Mouse (Mus musculus) bone marrow, adult 2 months (tissue): ENCODE measurements around the gene Epha3. TPM values are rescaled to one million over a fixed set of nuclear protein-coding genes. Genes with fewer than 3 reads are reported as not detected.

Experiments used
- H3K27ac ChIP-seq: fragments of 200-500 bp; 2 replicates; pipeline ENCODE4 v1.5.1; 2012; ENCODE audit warnings: low read depth, mild to moderate bottlenecking, control low read depth, inconsistent platforms, low read length; ENCODE audit not compliant: control insufficient read depth, poor library complexity, insufficient read depth
- H3K4me1 ChIP-seq: fragments of 200-500 bp; 2 replicates; pipeline ENCODE4 v1.6.1; 2011; ENCODE audit warnings: low read length; ENCODE audit not compliant: control insufficient read depth, insufficient read depth
- H3K4me3 ChIP-seq: fragments of 200-500 bp; replicated peaks from 2 replicates; pipeline ENCODE3; 2011; ENCODE audit warnings: mild to moderate bottlenecking, low read depth, low read length, control low read depth; ENCODE audit not compliant: control insufficient read depth
- CTCF ChIP-seq: fragments of 200-500 bp; IDR thresholded peaks from 2 replicates; pipeline ENCODE4 v1.5.1; 2011; ENCODE audit warnings: low read length, control low read depth; ENCODE audit not compliant: control insufficient read depth, insufficient read depth
- POLR2A ChIP-seq: fragments of 200-500 bp; IDR thresholded peaks from 2 replicates; pipeline ENCODE4 v1.6.1; 2011; ENCODE audit warnings: low read depth, mild to moderate bottlenecking, control low read depth, low read length, borderline replicate concordance; ENCODE audit not compliant: control insufficient read depth
- WGBS: fragments of 180-500 bp; shearing (Covaris S2); methylation state at CpG from one replicate; pipeline ENCODE4 v1.1.7; 2018; 5-methylcytosine and 5-hydroxymethylcytosine counted together
- polyA plus RNA-seq: library from polyadenylated mRNA; stranded (reverse); fragments of >200 nt; gene quantifications from 2 replicates; pipeline ENCODE4 v1.2.4, GENCODE M21; 2011; ENCODE audit warnings: low replicate concordance; ENCODE audit not compliant: missing spikeins, insufficient read depth, insufficient read length

The Epha3 gene
- polyA plus RNA-seq, result 0.45 and 1.3 TPM in 2 replicates

GRCm38 (mm10) chr16:63863913-63864330 is at the start of gene Epha3:
Epha3 (minus strand) TSS chr16:63864175.
- Histone ChIP-seq H3K4me1 (no peaks in the 10 kb centered on the region; the same call in 1 of the 2 replicates), H3K27ac (no peak within 1 kb of the TSS; the same call in 1 of the 2 replicates), H3K4me3 (no peak within 1 kb of the TSS)
- 2% methylated on average over 28 of the region's 28 CpGs for WGBS
- TF ChIP-seq CTCF, result no peak
- TF ChIP-seq POLR2A, result no peak

- no peak overlapping the region for H3K4me3 ChIP-seq
- 84% methylated on average over 13 of the region's 13 CpGs for WGBS
- H3K27ac ChIP-seq, result no peak overlapping the region
- H3K4me1 ChIP-seq, result no peaks in the 10 kb centered on the region
- TF ChIP-seq POLR2A (no peak), CTCF (no peak)
Measured at GRCm38 (mm10) chr16:63903425-63903824, 39.5 kb upstream of the Epha3 start.

- no peaks in the 10 kb centered on the region for H3K4me1 ChIP-seq
- 17% methylated on average over 1 of the region's 1 CpGs for WGBS
- H3K27ac ChIP-seq, result no peak overlapping the region
- no peak for TF ChIP-seq POLR2A
- no peak overlapping the region for H3K4me3 ChIP-seq
Measured at GRCm38 (mm10) chr16:63881190-63881589, 17.2 kb upstream of the Epha3 start.

- no peak overlapping the region for H3K27ac ChIP-seq
- TF ChIP-seq CTCF (peak; percentile 54), POLR2A (no peak)
- no peak overlapping the region for H3K4me3 ChIP-seq
- 3% methylated on average over 7 of the region's 7 CpGs for WGBS
- H3K4me1 ChIP-seq, result no peaks in the 10 kb centered on the region
Measured at GRCm38 (mm10) chr16:63872313-63872712, 8.3 kb upstream of the Epha3 start.

- 43% methylated on average over 7 of the region's 7 CpGs for WGBS
- Histone ChIP-seq H3K4me3 (no peak overlapping the region), H3K4me1 (no peaks in the 10 kb centered on the region; the same call in 1 of the 2 replicates), H3K27ac (no peak overlapping the region)
- TF ChIP-seq CTCF, result no peak
- no peak for TF ChIP-seq POLR2A
Measured at GRCm38 (mm10) chr16:63864463-63864976, 545 bp upstream of the Epha3 start.

- Histone ChIP-seq H3K4me1 (no peaks in the 10 kb centered on the region; the same call in 1 of the 2 replicates), H3K4me3 (no peak overlapping the region), H3K27ac (no peak overlapping the region)
- 17% methylated on average over 12 of the region's 12 CpGs for WGBS
- TF ChIP-seq CTCF (no peak), POLR2A (no peak)
Measured at GRCm38 (mm10) chr16:63863181-63863580, 794 bp downstream of the Epha3 start.

- no peak for TF ChIP-seq POLR2A
- TF ChIP-seq CTCF, result no peak
- WGBS, result 3% methylated on average over 11 of the region's 11 CpGs
- Histone ChIP-seq H3K27ac (no peak overlapping the region), H3K4me3 (no peak overlapping the region), H3K4me1 (no peaks in the 10 kb centered on the region)
Measured at GRCm38 (mm10) chr16:63857561-63857960, 6.4 kb downstream of the Epha3 start.

- no peaks in the 10 kb centered on the region for H3K4me1 ChIP-seq
- no peak overlapping the region for H3K27ac ChIP-seq
- H3K4me3 ChIP-seq, result no peak overlapping the region
- no peak for TF ChIP-seq POLR2A
- WGBS, result 3% methylated on average over 32 of the region's 33 CpGs
Measured at GRCm38 (mm10) chr16:63856658-63857552, 7.1 kb downstream of the Epha3 start.

- Histone ChIP-seq H3K4me3 (no peak overlapping the region), H3K4me1 (no peaks in the 10 kb centered on the region), H3K27ac (no peak overlapping the region)
- WGBS, result 71% methylated on average over 3 of the region's 3 CpGs
- TF ChIP-seq CTCF, result no peak
- TF ChIP-seq POLR2A, result no peak
Measured at GRCm38 (mm10) chr16:63850297-63850696, 13.7 kb downstream of the Epha3 start.
